ENCODE assay signal across 9 mouse cellular contexts in genomic region chr19:47151332-47152061, GRCm38 (mm10). TPM values are rescaled to one million over a fixed set of nuclear protein-coding genes. Genes with fewer than 3 reads are reported as not detected.
DNase-seq lines count a peak whose midpoint lies in the region; ATAC-seq and TF ChIP-seq lines count a peak whose summit lies in the region.
"Had no signal": no experiment of that assay in that cellular context is flagged by ENCODE, and none has a peak within 500 bp of the region (broad histone marks: within the 10 kb centered on the region; RNA-seq: fewer than 3 reads in every experiment).

No protein-coding gene starts in this region.

- H3K4me2 ChIP-seq in kidney, postnatal 0 days (ENCODE audit: low read length), result peak overlapping the region; percentile 46
- peak overlapping the region; percentile 67 for H3K4me2 ChIP-seq in forebrain, embryonic 15.5 days (replicated peaks)
- peak overlapping the region; percentile 49 for H3K4me2 ChIP-seq in midbrain, embryonic 11.5 days

- H3K9ac ChIP-seq in kidney, postnatal 0 days (ENCODE audit: low read depth, low read length), result 0 out of 2 replicates have a peak overlapping the region, but pooled peaks have one; percentile 27
- peak overlapping the region; percentile 32 for H3K9ac ChIP-seq in forebrain, embryonic 15.5 days (replicated peaks)
- H3K9ac ChIP-seq in midbrain, embryonic 11.5 days (ENCODE audit: low read length), result peak overlapping the region; percentile 47

- no peaks in the 10 kb centered on the region for H3K9me3 ChIP-seq in kidney, postnatal 0 days (replicated peaks; ENCODE audit: low read length)
- H3K9me3 ChIP-seq in forebrain, embryonic 15.5 days, result no peaks in the 10 kb centered on the region
- H3K9me3 ChIP-seq in midbrain, embryonic 11.5 days (ENCODE audit: control insufficient read depth, low read length), result no peaks in the 10 kb centered on the region

- H3K27me3 ChIP-seq in kidney, postnatal 0 days (ENCODE audit: insufficient read depth, low read length), result no peaks in the 10 kb centered on the region
- H3K27me3 ChIP-seq in cerebellum, adult 2 months (ENCODE audit: control insufficient read depth, insufficient read depth, low read length), result no peaks in the 10 kb centered on the region
- H3K27me3 ChIP-seq in forebrain, embryonic 15.5 days, result no peaks in the 10 kb centered on the region
- H3K27me3 ChIP-seq in midbrain, embryonic 11.5 days (ENCODE audit: control insufficient read depth, insufficient read depth, low read length), result peaks cover 6% of the 10 kb centered on the region; the same call in 1 of the 2 replicates

- no peak for TF ChIP-seq CTCF in kidney, postnatal 0 days (IDR thresholded peaks at IDR 0.05; ENCODE audit: low read depth)
- no peak for TF ChIP-seq CTCF in cerebellum, adult 2 months (IDR thresholded peaks at IDR 0.05; ENCODE audit: borderline replicate concordance, insufficient read depth, low read depth, low read length)

- no peak for DNase-seq in kidney, postnatal 0 days (ENCODE audit: low spot score)
- no peak for DNase-seq in kidney, postnatal 4 days
- peak; percentile 54 to 58 for DNase-seq in cerebellum, adult 2 months
- DNase-seq in midbrain, embryonic 11.5 days (ENCODE audit: low spot score, missing footprints), result peak; percentile 89
- no peak for DNase-seq in Muller cell, postnatal 12 days (ENCODE audit: inconsistent ontology term)
- DNase-seq in thymus, postnatal 0 days (ENCODE audit: low spot score), result no peak

- H3K4me1 ChIP-seq in kidney, postnatal 0 days (replicated peaks; ENCODE audit: insufficient read depth, low read length), result 0 out of 2 replicates have a peak, but pooled peaks cover 4% of the 10 kb centered on the region
- 0 out of 2 replicates have a peak, but pooled peaks cover 4% of the 10 kb centered on the region for H3K4me1 ChIP-seq in cerebellum, adult 2 months (ENCODE audit: control insufficient read depth, insufficient read depth, low read length)
- H3K4me1 ChIP-seq in forebrain, embryonic 15.5 days, result peaks cover 7% of the 10 kb centered on the region
- no peaks in the 10 kb centered on the region for H3K4me1 ChIP-seq in midbrain, embryonic 11.5 days (ENCODE audit: control insufficient read depth, insufficient read depth, low read length)

- peak overlapping the region; percentile 17; the same call in 1 of the 2 replicates for H3K4me3 ChIP-seq in kidney, postnatal 0 days (replicated peaks; ENCODE audit: low read depth, low read length)
- peak overlapping the region; percentile 53 for H3K4me3 ChIP-seq in cerebellum, adult 2 months (replicated peaks; ENCODE audit: insufficient read depth, low read depth, low read length)
- H3K4me3 ChIP-seq in forebrain, embryonic 15.5 days, result peak overlapping the region; percentile 42
- H3K4me3 ChIP-seq in midbrain, embryonic 11.5 days (ENCODE audit: low read depth, low read length), result peak overlapping the region; percentile 25

- no peak for TF ChIP-seq POLR2A in cerebellum, adult 2 months (IDR thresholded peaks at IDR 0.05; ENCODE audit: borderline replicate concordance, insufficient read depth, low read length)

- H3K27ac ChIP-seq in kidney, postnatal 0 days, result no peak overlapping the region
- H3K27ac ChIP-seq in cerebellum, adult 2 months (ENCODE audit: insufficient read depth, low read length), result no peak overlapping the region
- H3K27ac ChIP-seq in forebrain, embryonic 15.5 days (replicated peaks), result no peak overlapping the region
- H3K27ac ChIP-seq in midbrain, embryonic 11.5 days (ENCODE audit: low read depth, low read length), result no peak overlapping the region

- no peaks in the 10 kb centered on the region for H3K36me3 ChIP-seq in kidney, postnatal 0 days (ENCODE audit: insufficient read depth, low read length)
- H3K36me3 ChIP-seq in forebrain, embryonic 15.5 days, result no peaks in the 10 kb centered on the region
- no peaks in the 10 kb centered on the region for H3K36me3 ChIP-seq in midbrain, embryonic 11.5 days (ENCODE audit: control insufficient read depth, insufficient read depth, low read length)

- ATAC-seq in kidney, postnatal 0 days (replicated peaks; ENCODE audit: low FRiP score, low read depth), result no peak
- peak; percentile 43; the same call in 1 of the 2 replicates for ATAC-seq in forebrain, embryonic 15.5 days (replicated peaks)
- ATAC-seq in midbrain, embryonic 11.5 days (ENCODE audit: low FRiP score), result no peak
- no peak; the same call in 1 of the 2 replicates for ATAC-seq in monocyte, adult 5-6 weeks (replicated peaks; ENCODE audit: insufficient number of reproducible peaks, low FRiP score, low TSS enrichment, poor library complexity, severe bottlenecking)

- 30% methylated on average over 32 of the region's 32 CpGs for WGBS in kidney, postnatal 0 days
- WGBS in cerebellum, adult 2 months, result 20% methylated on average over 32 of the region's 32 CpGs
- WGBS in forebrain, embryonic 15.5 days, result 23% methylated on average over 32 of the region's 32 CpGs
- WGBS in midbrain, embryonic 11.5 days, result 21% methylated on average over 32 of the region's 32 CpGs

RNA-seq across cellular contexts. Expression of gene Calhm3, which starts 6.1 kb away (rescaled TPM):
- not detected in 2 replicates for polyA plus RNA-seq in kidney, postnatal 0 days (2015; fragmentation: Nextera tagmentation; extraction: Ambion mirVana)
- polyA plus RNA-seq in cerebellum, adult 2 months (2012; rRNA removed), result not detected in 2 replicates
- not detected in 2 replicates for polyA plus RNA-seq in forebrain, embryonic 15.5 days (2015; fragmentation: Nextera tagmentation; extraction: Ambion mirVana)
- not detected in 2 replicates for polyA plus RNA-seq in midbrain, embryonic 11.5 days (2014; fragmentation: Nextera tagmentation; extraction: Ambion mirVana)
- not detected in 3 replicates for total RNA-seq in monocyte, adult 5-6 weeks (2017)
- polyA plus RNA-seq in thymus, postnatal 0 days (2015; fragmentation: Nextera tagmentation; extraction: Ambion mirVana), result 0.13 and 0.28 TPM in 2 replicates
- total RNA-seq: layer of hippocampus, postnatal 14 days had no signal

RNA-seq across cellular contexts. Expression of gene Calhm1, which starts 7.4 kb away (rescaled TPM):
- polyA plus RNA-seq in kidney, postnatal 0 days (2015; fragmentation: Nextera tagmentation; extraction: Ambion mirVana), result not detected in 2 replicates
- polyA plus RNA-seq in cerebellum, adult 2 months (2012; rRNA removed), result not detected in 2 replicates
- polyA plus RNA-seq in forebrain, embryonic 15.5 days (2015; fragmentation: Nextera tagmentation; extraction: Ambion mirVana), result not detected in 2 replicates
- polyA plus RNA-seq in midbrain, embryonic 11.5 days (2014; fragmentation: Nextera tagmentation; extraction: Ambion mirVana), result not detected in 2 replicates
- total RNA-seq in monocyte, adult 5-6 weeks (2017), result not detected in 3 replicates
- polyA plus RNA-seq in thymus, postnatal 0 days (2015; fragmentation: Nextera tagmentation; extraction: Ambion mirVana), result not detected in 2 replicates
- total RNA-seq: layer of hippocampus, postnatal 14 days had no signal

RNA-seq across cellular contexts. Expression of gene Calhm2, which starts 13.4 kb away (rescaled TPM):
- polyA plus RNA-seq in kidney, postnatal 0 days (2015; fragmentation: Nextera tagmentation; extraction: Ambion mirVana), result 5.4 and 5.9 TPM in 2 replicates
- 1.3 and 1.4 TPM in 2 replicates for polyA plus RNA-seq in cerebellum, adult 2 months (2012; rRNA removed)
- polyA plus RNA-seq in forebrain, embryonic 15.5 days (2015; fragmentation: Nextera tagmentation; extraction: Ambion mirVana), result 1.0 and 1.2 TPM in 2 replicates
- 0.37 and 0.90 TPM in 2 replicates for polyA plus RNA-seq in midbrain, embryonic 11.5 days (2014; fragmentation: Nextera tagmentation; extraction: Ambion mirVana)
- 28.2 to 57.6 TPM (median 36.5 TPM) in 3 replicates for total RNA-seq in monocyte, adult 5-6 weeks (2017)
- polyA plus RNA-seq in thymus, postnatal 0 days (2015; fragmentation: Nextera tagmentation; extraction: Ambion mirVana), result 7.6 and 7.7 TPM in 2 replicates

RNA-seq across cellular contexts. Expression of gene Neurl1a, which starts 27.1 kb away (rescaled TPM):
- 2.2 and 2.7 TPM in 2 replicates for polyA plus RNA-seq in kidney, postnatal 0 days (2015; fragmentation: Nextera tagmentation; extraction: Ambion mirVana)
- polyA plus RNA-seq in cerebellum, adult 2 months (2012; rRNA removed), result 77.8 and 91.5 TPM in 2 replicates
- 7.2 and 7.9 TPM in 2 replicates for polyA plus RNA-seq in forebrain, embryonic 15.5 days (2015; fragmentation: Nextera tagmentation; extraction: Ambion mirVana)
- polyA plus RNA-seq in midbrain, embryonic 11.5 days (2014; fragmentation: Nextera tagmentation; extraction: Ambion mirVana), result 2.9 and 4.0 TPM in 2 replicates
- 0.10 TPM in 1 of 3 replicates, not detected in the others for total RNA-seq in monocyte, adult 5-6 weeks (2017)
- polyA plus RNA-seq in thymus, postnatal 0 days (2015; fragmentation: Nextera tagmentation; extraction: Ambion mirVana), result 0.70 and 0.91 TPM in 2 replicates

Comparison
In these comparisons a context has a peak if more than half of its experiments do, and no peak if none do; other contexts are left out.
1. DNase-seq: peak in cerebellum, adult 2 months (2 of 2) and midbrain, embryonic 11.5 days (single experiment); none in kidney, postnatal 0 days (single experiment), kidney, postnatal 4 days (0 of 2), Muller cell, postnatal 12 days (single experiment) and thymus, postnatal 0 days (single experiment).
2. Peak in every context shown above with its lines, with median percentiles within 50 percentile points of each other: H3K4me2 ChIP-seq, H3K4me3 ChIP-seq and H3K9ac ChIP-seq.